Mouse (Mus musculus): Measurements from ENCODE around the gene Cpn1. TPM values are rescaled to one million over a fixed set of nuclear protein-coding genes. Genes with fewer than 3 reads are reported as not detected.
A peak's percentile ranks its signal among the peaks of the same experiment; 100 is the strongest.

Cpn1 gene
- 82.1 and 94.2 TPM in 2 replicates for polyA plus RNA-seq (2015; fragmentation: Nextera tagmentation; extraction: Ambion mirVana)

DNA sequence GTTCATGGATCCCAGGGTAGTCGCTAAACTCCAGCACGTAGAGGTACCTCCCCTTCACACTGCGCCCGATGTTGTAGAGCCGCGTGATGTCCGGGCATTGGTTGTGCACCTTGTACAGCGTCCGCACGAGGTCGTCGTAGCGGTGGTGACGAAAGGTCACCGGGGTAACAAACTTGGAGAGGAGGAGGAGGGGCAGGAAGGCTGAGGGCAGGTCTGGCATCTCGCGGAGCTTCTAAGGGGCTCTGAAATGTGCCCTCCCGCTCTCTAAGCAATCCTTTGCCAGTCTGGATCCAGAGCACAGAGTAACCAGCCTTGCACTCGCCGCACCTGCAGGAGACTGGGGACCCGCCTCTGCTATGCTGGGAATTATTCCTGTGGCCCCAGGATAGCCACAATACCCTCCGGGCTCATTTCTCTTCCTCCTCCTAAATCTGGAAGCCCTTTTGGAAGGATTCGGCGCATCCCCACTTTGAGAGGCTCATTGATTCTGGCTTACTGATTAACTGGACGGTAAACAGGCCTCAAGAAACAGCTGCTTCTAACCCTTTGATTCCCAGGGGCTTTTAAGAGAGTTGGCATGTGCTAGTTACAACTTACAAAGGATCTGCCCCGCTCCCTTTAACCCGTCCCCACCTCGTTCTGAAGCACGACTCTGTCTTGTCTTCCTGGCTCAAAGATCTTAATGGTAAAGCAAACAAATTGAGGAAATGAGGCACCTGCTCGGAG, at the start of gene Cpn1:
Cpn1 (minus strand) TSS at position 488 of the 726 bp plus-strand sequence.
- Histone ChIP-seq H3K9ac (ENCODE audit: low read depth, low read length) (peak within 1 kb of the TSS; percentile 49), H3K27me3 (ENCODE audit: insufficient read depth, low read length) (no peaks in the 10 kb centered on the region), H3K36me3 (ENCODE audit: insufficient read depth, low read length) (no peaks in the 10 kb centered on the region), H3K27ac (peak within 1 kb of the TSS; percentile 78), H3K4me2 (ENCODE audit: low read length) (peak within 1 kb of the TSS; percentile 50), H3K9me3 (replicated peaks; ENCODE audit: low read length) (no peaks in the 10 kb centered on the region), H3K4me3 (replicated peaks; ENCODE audit: low read depth, low read length) (peak within 1 kb of the TSS; percentile 16), H3K4me1 (replicated peaks; ENCODE audit: insufficient read depth, low read length) (no peaks in the 10 kb centered on the region)
- WGBS: 20% methylated on average over 30 of the region's 30 CpGs
- ATAC-seq (replicated peaks; ENCODE audit: low FRiP score, low read depth): peak; percentile 94
- peak; percentile 32; the same call in 1 of the 2 replicates for TF ChIP-seq CTCF (IDR thresholded peaks at IDR 0.05; ENCODE audit: low read depth)
- DNase-seq (ENCODE audit: low spot score): peak; percentile 36

DNA sequence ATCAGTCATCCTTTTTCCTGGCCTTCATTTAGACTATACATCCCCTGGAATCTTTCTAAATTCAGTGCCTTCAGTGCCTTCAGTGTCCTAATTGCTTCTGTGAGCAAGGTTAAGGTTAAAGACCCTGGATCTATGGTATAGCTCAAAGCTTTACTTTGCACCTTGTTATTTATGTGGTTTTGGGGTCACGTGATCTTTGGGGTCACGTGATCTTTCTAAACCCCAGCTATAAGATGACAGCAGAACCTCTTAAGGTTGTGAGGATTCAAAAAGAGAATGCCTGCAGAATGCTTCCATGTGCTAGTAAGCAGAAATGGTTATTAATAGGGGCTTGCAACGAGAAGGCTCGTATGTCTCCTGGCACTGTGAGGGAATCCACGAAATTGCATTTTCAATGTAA, 47.0 kb upstream of the Cpn1 start:
- no peak overlapping the region for H3K27ac ChIP-seq
- 88% methylated on average over 5 of the region's 5 CpGs for WGBS

GRCm38 (mm10) chr19:44032046-44032744, 45.8 kb upstream of the Cpn1 start:
- Histone ChIP-seq H3K4me3 (replicated peaks; ENCODE audit: low read depth, low read length) (no peak overlapping the region), H3K9me3 (replicated peaks; ENCODE audit: low read length) (no peaks in the 10 kb centered on the region), H3K27me3 (ENCODE audit: insufficient read depth, low read length) (no peaks in the 10 kb centered on the region), H3K27ac (peak overlapping the region; percentile 72), H3K36me3 (ENCODE audit: insufficient read depth, low read length) (peaks cover 14% of the 10 kb centered on the region; the same call in 1 of the 2 replicates), H3K4me2 (ENCODE audit: low read length) (no peak overlapping the region), H3K9ac (ENCODE audit: low read depth, low read length) (no peak overlapping the region), H3K4me1 (replicated peaks; ENCODE audit: insufficient read depth, low read length) (no peaks in the 10 kb centered on the region)
- ATAC-seq (replicated peaks; ENCODE audit: low FRiP score, low read depth) (peak; percentile 71), DNase-seq (ENCODE audit: low spot score) (peak; percentile 29)
- WGBS: 72% methylated on average over 11 of the region's 11 CpGs
- no peak for TF ChIP-seq CTCF (IDR thresholded peaks at IDR 0.05; ENCODE audit: low read depth)

More for the DNA sequence above, 47.0 kb upstream of the Cpn1 start:
- Histone ChIP-seq H3K4me3 (replicated peaks; ENCODE audit: low read depth, low read length) (no peak overlapping the region), H3K27me3 (ENCODE audit: insufficient read depth, low read length) (no peaks in the 10 kb centered on the region), H3K4me1 (replicated peaks; ENCODE audit: insufficient read depth, low read length) (no peaks in the 10 kb centered on the region), H3K36me3 (ENCODE audit: insufficient read depth, low read length) (peaks cover 16% of the 10 kb centered on the region; the same call in 1 of the 2 replicates), H3K9ac (ENCODE audit: low read depth, low read length) (no peak overlapping the region), H3K9me3 (replicated peaks; ENCODE audit: low read length) (no peaks in the 10 kb centered on the region), H3K4me2 (ENCODE audit: low read length) (no peak overlapping the region)
- no peak for DNase-seq (ENCODE audit: low spot score)
- no peak for TF ChIP-seq CTCF (IDR thresholded peaks at IDR 0.05; ENCODE audit: low read depth)
- ATAC-seq (replicated peaks; ENCODE audit: low FRiP score, low read depth): no peak

- ATAC-seq (replicated peaks; ENCODE audit: low FRiP score, low read depth): no peak
These were observed 43.7 kb upstream of the Cpn1 start for GRCm38 (mm10) chr19:44030024-44030423.

DNA sequence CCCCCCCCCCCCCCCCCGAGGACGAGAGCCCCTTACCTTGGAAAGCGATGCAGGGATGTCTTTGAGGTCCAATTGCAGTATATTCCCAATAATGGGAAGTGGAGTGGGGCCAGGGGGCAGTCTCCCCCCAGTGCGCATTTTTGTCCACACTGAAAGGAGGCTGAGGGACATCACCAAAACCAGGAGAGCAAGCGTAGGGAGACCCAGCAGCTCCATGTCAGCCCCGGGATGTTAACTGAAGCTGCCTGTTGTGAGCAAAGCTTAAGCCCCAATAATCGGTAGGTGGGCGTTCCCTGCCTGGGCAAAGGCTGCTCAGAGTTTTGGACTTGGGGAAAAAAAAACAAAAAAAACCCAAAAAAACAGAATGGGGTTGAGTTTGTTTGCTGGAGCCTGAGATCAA, 42.6 kb upstream of the Cpn1 start, which contains the start of gene Cyp2c23:
Cyp2c23 (minus strand) TSS at position 237 of the 400 bp plus-strand sequence.
- Histone ChIP-seq H3K4me2 (ENCODE audit: low read length) (no peak within 1 kb of the TSS), H3K9me3 (replicated peaks; ENCODE audit: low read length) (no peaks in the 10 kb centered on the region), H3K9ac (ENCODE audit: low read depth, low read length) (no peak within 1 kb of the TSS), H3K27me3 (ENCODE audit: insufficient read depth, low read length) (no peaks in the 10 kb centered on the region), H3K4me3 (replicated peaks; ENCODE audit: low read depth, low read length) (no peak within 1 kb of the TSS), H3K27ac (no peak within 1 kb of the TSS), H3K4me1 (replicated peaks; ENCODE audit: insufficient read depth, low read length) (no peaks in the 10 kb centered on the region), H3K36me3 (ENCODE audit: insufficient read depth, low read length) (no peaks in the 10 kb centered on the region)
- WGBS: 88% methylated on average over 8 of the region's 8 CpGs
- DNase-seq (ENCODE audit: low spot score) (no peak), ATAC-seq (replicated peaks; ENCODE audit: low FRiP score, low read depth) (no peak)
- TF ChIP-seq CTCF (IDR thresholded peaks at IDR 0.05; ENCODE audit: low read depth): no peak

More at GRCm38 (mm10) chr19:44030024-44030423, 43.7 kb upstream of the Cpn1 start:
- no peak overlapping the region for H3K4me3 ChIP-seq (replicated peaks; ENCODE audit: low read depth, low read length)
- no peaks in the 10 kb centered on the region for H3K9me3 ChIP-seq (replicated peaks; ENCODE audit: low read length)
- H3K27me3 ChIP-seq (ENCODE audit: insufficient read depth, low read length): no peaks in the 10 kb centered on the region
- no peak overlapping the region for H3K27ac ChIP-seq
- DNase-seq (ENCODE audit: low spot score): no peak
- no peaks in the 10 kb centered on the region for H3K36me3 ChIP-seq (ENCODE audit: insufficient read depth, low read length)
- 95% methylated on average over 5 of the region's 5 CpGs for WGBS
- no peak overlapping the region for H3K4me2 ChIP-seq (ENCODE audit: low read length)
- TF ChIP-seq CTCF (IDR thresholded peaks at IDR 0.05; ENCODE audit: low read depth): no peak
- no peaks in the 10 kb centered on the region for H3K4me1 ChIP-seq (replicated peaks; ENCODE audit: insufficient read depth, low read length)
- no peak overlapping the region for H3K9ac ChIP-seq (ENCODE audit: low read depth, low read length)

GRCm38 (mm10) chr19:44026956-44027530, 40.7 kb upstream of the Cpn1 start:
- TF ChIP-seq CTCF (IDR thresholded peaks at IDR 0.05; ENCODE audit: low read depth): no peak
- no peak overlapping the region for H3K4me2 ChIP-seq (ENCODE audit: low read length)
- H3K9ac ChIP-seq (ENCODE audit: low read depth, low read length): no peak overlapping the region
- H3K36me3 ChIP-seq (ENCODE audit: insufficient read depth, low read length): no peaks in the 10 kb centered on the region
- H3K4me1 ChIP-seq (replicated peaks; ENCODE audit: insufficient read depth, low read length): no peaks in the 10 kb centered on the region
- DNase-seq (ENCODE audit: low spot score) (peak; percentile 58), ATAC-seq (replicated peaks; ENCODE audit: low FRiP score, low read depth) (peak; percentile 63; the same call in 1 of the 2 replicates)
- 50% methylated on average over 8 of the region's 8 CpGs for WGBS
- H3K27me3 ChIP-seq (ENCODE audit: insufficient read depth, low read length): no peaks in the 10 kb centered on the region
- H3K9me3 ChIP-seq (replicated peaks; ENCODE audit: low read length): no peaks in the 10 kb centered on the region
- peak overlapping the region; percentile 47 for H3K27ac ChIP-seq
- H3K4me3 ChIP-seq (replicated peaks; ENCODE audit: low read depth, low read length): no peak overlapping the region

All from kidney, postnatal 0 days (tissue).